Mouse (Mus musculus) small intestine, adult 2 months (tissue): ENCODE data around the gene Clptm1.

Experiments
- CTCF ChIP-seq: fragments of 200-500 bp; IDR thresholded peaks from 2 replicates; pipeline ENCODE4 v1.5.1; 2012; ENCODE audit warnings: low read depth, mild to moderate bottlenecking, control low read depth, inconsistent platforms, low read length, moderate library complexity, mixed read lengths; ENCODE audit not compliant: insufficient replicate concordance, insufficient read length; ENCODE audit errors: extremely low read depth
- POLR2A ChIP-seq: fragments of 200-500 bp; IDR thresholded peaks from 2 replicates; pipeline ENCODE4 v1.6.1; 2012; ENCODE audit warnings: low read depth, mild to moderate bottlenecking, control low read depth, inconsistent platforms, low read length, moderate library complexity

DNA sequence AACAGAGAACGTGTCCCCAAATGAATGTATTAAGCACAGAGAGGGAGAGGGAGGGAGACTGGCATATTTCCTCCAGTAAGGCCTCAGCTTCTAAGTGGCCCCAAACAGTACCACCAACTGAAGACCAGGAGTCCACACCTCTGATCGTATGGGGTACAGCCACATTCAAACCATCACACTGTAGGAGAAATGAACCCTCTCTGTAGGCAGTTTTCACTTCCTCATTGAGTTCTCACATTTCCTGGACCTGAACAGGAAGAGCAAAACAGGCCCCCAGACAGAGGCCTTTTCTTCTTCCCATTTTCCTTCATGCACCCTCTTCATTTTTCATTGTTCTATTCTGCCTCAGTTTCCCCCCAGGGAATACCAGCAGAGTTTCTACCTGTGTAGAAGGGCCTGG, 2.6 kb upstream of the Clptm1 start:
- TF ChIP-seq CTCF (no peak), POLR2A (no peak)
